Mouse (Mus musculus) CD4-positive, CD25-positive, alpha-beta regulatory T cell, adult 2 months (primary cell): Measurements from ENCODE around the gene Gnat1.

Experiments used
- DNase-seq: peaks from one replicate; pipeline ENCODE4 v3.0.0-alpha.2; 2012; ENCODE audit warnings: low read depth, low spot score

The Gnat1 gene

DNA sequence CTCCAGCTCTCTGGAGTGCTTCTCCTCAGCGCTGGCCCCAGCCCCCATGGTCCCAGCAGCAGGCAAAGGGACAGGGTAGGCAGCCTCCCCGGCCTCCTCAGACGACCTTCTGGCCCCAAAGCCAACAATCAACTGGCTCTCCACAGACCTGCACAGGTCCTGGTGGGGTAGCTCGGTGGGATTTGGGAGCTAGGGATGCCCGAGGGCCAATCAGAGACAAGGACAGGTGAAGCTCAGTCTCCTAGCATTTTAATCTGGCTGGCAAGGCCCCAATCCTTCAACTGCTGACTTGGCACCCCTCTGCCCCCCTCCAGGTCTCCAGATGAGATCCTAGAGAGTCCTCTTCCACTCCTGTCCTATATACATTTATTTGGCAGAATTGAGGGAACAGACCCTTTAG is at the start of gene Gnat1:
Gene Gnat1, minus strand, starts transcription at position 212 of the 400 bp plus-strand sequence.
- DNase-seq = no peak

- DNase-seq = no peak
Observed at GRCm38 (mm10) chr9:107728919-107729670, 49.6 kb upstream of the Gnat1 start.

GRCm38 (mm10) chr9:107727041-107727440 is 47.5 kb upstream of the Gnat1 start:
- DNase-seq = no peak

DNA sequence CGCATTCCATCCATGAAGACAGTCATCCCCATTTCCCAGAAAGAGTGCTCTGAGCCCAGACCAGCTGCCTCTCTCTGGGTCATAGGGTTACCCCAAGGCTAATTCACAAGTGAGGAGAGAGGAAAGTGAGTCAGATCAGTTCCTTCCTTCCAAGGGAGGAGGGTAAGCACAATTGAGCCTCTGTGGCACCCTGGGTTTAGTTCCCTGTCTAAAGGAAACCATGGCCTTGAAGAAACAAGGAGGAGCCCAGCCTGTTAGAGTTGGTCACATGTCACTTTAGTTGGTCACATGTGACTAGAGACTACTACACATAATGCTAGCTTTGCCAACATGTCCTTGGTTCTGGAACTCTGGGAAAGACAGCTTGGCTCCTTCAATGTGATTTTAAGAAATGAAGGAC is 45.3 kb upstream of the Gnat1 start:
- DNase-seq = no peak

DNA sequence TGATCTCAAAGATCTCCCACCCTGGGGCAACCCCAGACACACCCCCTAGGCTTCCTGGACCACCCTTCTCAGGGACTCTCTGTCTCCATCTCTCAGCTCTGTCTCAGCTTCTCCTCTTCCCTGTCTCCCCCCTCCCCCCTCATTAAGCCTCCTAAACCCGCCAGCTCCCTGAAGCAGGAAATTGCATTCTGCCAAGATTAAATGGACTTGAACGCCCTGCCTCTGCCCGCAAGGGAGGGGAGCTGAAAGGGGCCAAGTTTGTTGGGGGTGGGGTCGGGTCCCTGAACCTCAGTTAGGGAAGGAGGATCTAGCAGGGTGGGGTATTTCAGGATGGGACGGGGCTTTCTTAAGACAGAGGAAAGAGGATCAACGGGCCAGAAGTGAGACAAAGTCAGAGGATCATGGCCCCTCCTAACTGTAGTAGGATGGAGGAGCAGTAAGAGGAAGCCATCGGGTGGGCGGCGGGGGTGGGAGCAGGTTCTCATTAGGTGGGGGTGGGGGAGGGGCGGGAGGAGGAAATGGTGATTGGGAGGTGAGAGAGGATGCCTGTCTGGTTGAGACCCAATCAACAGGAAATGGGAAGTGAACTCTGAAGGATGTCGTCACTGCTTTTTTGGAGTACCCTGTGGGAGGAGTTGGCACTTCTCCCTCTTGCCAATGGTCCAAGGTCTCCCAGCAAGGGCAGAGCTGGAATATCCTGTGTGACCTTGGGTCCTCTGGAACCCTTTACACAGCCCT is 44.5 kb upstream of the Gnat1 start:
- peak; percentile 36 for DNase-seq

GRCm38 (mm10) chr9:107723292-107723691 is 43.8 kb upstream of the Gnat1 start:
- DNase-seq = no peak

DNA sequence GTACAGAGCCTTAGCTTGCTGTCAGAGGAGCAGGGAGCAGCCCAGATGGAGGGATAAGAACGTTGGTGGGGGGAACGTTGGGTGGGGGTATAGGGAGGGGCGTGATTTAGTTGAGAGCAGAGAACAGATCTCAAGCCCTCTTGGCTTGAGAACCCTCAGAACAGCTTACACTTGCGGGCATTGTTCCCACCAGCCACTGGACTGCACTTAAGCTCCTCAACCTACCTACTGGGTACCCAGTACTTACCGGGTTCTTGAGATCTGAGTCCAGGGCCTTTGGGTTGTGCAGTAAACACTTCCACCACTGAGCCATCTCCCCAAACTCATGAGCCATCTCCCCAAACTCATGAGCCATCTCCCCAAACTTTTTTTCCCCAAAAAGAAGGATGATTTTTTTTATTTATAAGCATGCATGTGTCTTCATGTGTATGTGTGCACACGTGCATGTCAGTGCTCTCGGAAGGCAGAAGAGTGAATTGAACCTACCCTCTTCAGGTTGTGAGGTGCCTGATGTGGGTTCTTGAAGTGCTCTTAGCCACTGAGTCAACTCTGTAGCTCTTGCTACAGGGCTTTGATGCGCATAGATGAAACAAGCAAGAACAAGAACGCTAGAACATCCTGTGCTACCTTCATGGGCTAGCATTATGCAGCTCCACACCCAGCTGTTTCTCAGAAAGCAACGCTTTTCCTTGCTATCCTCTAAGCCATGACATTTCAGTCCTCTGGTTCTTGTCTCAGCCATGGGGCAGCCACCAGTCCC is 39.4 kb upstream of the Gnat1 start:
- DNase-seq = peak; percentile 36

- no peak for DNase-seq
Observed at GRCm38 (mm10) chr9:107716951-107717350, 37.4 kb upstream of the Gnat1 start.

DNA sequence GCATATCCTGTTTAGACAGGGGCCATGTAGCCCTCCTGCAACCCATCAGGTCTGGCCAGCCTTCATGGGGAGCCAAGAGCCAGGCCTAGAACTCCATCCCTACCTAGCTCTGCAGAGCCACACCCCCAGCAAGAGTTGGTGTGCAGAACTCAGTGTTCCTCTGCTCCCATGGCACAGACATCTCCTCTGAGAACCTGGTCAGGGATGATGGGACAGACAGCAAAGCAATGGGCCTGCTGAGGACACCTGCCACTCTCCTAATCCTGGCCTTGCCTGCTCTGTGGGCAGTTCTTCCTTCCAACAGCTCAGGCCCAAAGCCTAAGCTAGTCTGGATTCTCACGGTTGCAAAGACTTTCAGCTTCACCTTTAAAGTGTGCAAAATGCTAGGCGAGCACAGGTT is 36.1 kb upstream of the Gnat1 start:
- no peak for DNase-seq

DNA sequence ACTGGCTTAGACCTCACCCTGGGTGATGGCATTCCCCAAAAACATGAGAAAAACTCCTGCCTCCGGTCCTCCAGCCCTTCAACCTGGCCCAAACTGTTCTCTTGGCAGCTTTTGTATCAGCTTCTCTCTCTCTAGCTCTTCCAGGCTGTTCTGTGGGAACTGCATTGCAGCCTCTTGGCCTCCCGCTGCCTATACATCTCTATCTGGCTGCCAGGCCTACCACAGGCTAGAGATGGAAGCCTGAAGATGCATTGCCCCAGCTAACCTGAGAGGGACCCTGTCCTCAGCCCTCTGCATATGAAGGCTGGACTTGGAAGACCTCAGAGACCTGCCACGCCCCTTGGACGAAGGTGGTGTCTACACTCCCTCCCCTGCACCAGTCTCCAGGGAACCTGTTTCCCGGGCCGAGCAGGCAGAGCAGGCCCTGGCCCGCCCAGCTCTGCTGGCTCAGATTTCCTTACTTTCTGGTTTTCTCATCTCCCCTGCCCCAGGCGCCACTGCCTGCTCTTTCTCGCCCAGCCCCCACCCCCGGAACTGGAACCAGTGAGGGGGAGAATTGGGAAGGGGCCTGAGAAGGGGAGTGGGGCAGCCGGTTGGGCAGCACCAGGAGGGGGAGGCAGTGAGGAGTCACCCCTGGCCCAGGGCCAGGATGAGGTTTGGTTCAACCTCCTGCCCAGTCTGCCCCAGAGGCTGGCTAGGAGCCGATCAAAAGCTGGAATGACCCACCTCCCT is 34.9 kb upstream of the Gnat1 start:
- DNase-seq = no peak

- DNase-seq = peak; percentile 77
Observed at GRCm38 (mm10) chr9:107709697-107710483, 30.4 kb upstream of the Gnat1 start, which contains the start of gene Sema3f. TSS of gene Sema3f (minus strand) at chr9:107710475.

DNA sequence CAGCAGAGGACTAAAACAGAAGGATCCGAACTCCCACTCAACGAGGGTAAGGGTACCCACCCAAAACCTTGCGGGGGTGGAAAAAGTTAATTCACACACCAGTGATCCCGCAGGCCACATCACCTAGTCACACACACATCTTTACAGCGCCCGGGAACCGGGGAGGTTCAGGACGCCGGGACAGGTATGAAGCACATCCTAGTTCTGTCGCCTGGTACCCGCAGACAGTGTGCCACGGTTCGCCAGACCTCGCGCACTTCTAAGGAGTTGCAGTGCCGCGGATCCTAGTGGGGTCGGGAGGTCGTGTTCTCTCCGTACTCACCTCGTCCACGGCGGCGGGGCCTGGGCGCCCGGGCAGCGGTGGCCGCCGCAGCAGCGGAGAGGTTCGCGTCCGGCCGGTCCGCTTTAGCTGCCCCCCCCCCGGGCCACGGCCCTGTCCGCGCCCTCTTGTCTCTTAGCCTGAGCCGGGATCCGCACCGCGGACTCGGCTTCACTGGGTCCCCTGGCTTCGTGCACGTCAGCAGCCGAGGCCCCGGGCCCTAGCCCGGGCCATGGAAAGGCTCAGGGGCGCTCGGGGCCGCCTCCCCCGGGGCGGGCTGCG is 29.7 kb upstream of the Gnat1 start:
- DNase-seq = peak; percentile 39

GRCm38 (mm10) chr9:107708439-107709095 is 29.1 kb upstream of the Gnat1 start:
- DNase-seq = no peak

- peak; percentile 33 for DNase-seq
Observed at GRCm38 (mm10) chr9:107707701-107708438, 28.4 kb upstream of the Gnat1 start.

- DNase-seq = no peak
Observed at GRCm38 (mm10) chr9:107706781-107707211, 27.3 kb upstream of the Gnat1 start.

DNA sequence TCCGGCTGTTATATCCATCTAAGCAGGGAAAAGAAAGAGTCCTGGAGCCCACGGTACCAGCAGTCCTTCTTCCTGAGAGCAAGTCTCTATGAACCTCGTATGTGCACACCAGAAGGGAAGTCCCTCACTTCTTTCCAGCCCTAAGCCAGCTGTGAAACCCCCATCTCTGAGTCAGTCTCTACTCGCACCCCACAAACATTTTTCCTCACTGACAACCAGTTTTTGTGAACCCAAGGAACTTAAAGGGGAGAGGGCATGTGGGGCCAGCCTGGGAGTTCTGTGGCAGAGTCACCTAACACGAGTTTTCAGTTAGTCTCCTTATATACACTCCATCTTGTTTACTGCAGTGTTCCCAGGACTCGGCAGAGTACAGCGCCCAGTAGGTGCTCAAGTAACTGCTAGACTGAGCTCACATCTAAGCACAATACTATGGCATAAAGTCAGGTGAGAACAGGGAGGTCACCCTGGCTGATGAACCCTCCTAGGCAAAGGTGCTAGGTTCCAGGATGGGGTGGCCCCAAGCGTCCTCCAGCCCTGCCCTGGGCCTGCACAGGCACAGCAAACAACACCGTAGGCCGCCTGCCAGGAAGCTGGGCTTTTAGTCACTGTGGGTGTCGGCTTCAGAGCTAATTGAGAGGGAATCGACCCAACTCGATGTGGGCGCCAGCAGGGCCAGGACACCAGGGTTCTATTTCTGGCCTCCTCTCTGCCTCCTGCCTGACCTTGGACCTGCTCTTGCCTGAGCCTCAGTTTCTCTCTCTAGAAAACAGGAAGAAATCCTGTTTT is 24.0 kb upstream of the Gnat1 start:
- DNase-seq = no peak

GRCm38 (mm10) chr9:107702606-107703185 is 23.2 kb upstream of the Gnat1 start:
- DNase-seq = no peak

DNA sequence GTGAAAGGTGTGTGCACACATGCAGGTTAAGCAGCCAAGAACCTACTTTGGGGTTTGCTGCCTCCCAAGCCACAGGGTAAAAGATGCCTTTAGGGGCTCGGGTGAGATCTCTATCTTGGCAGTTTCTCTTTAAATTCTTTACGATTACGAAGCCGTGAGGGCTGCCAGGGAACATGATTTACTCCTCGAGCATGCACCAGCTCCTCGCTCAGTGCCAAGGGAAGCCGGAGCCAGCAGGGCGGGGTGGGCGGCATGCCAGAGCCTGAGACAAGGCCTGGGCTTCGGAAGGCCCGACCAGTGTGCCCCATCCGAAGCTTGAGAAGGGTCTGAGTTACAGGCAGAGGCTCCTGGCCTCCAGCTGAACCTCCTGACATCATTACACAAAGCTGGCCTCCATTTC is 22.1 kb upstream of the Gnat1 start:
- DNase-seq = no peak
